Mouse (Mus musculus): ENCODE measurements around the gene Ube2cbp. TPM values are rescaled to one million over a fixed set of nuclear protein-coding genes. Genes with fewer than 3 reads are reported as not detected.

The Ube2cbp gene
- polyA plus RNA-seq, 1 experiment from 2014 or later, result 4.1 TPM

GRCm38 (mm10) chr9:86351491-86351890 is 113.3 kb downstream of the Ube2cbp start:
- Histone ChIP-seq H3K36me3 (ENCODE audit: control insufficient read depth, insufficient read depth) (no peaks in the 10 kb centered on the region), H3K9ac (ENCODE audit: low read length) (no peak overlapping the region), H3K27ac (ENCODE audit: low read length) (no peak overlapping the region), H3K9me3 (replicated peaks; ENCODE audit: control insufficient read depth, low read length) (no peaks in the 10 kb centered on the region; the same call in 1 of the 2 replicates), H3K4me2 (ENCODE audit: low read depth, low read length) (no peak overlapping the region), H3K27me3 (ENCODE audit: control insufficient read depth, insufficient read depth, low read length) (no peaks in the 10 kb centered on the region), H3K4me1 (ENCODE audit: control insufficient read depth, insufficient read depth, low read length) (no peaks in the 10 kb centered on the region), H3K4me3 (ENCODE audit: low read length) (no peak overlapping the region)
- no peak for ATAC-seq (replicated peaks; ENCODE audit: extremely low read depth, insufficient read depth, low FRiP score)
- WGBS, result 75% methylated on average over 3 of the region's 3 CpGs

GRCm38 (mm10) chr9:86336792-86337191 is 128.0 kb downstream of the Ube2cbp start:
- Histone ChIP-seq H3K4me2 (ENCODE audit: low read depth, low read length) (no peak overlapping the region), H3K36me3 (ENCODE audit: control insufficient read depth, insufficient read depth) (no peaks in the 10 kb centered on the region), H3K27ac (ENCODE audit: low read length) (no peak overlapping the region), H3K27me3 (ENCODE audit: control insufficient read depth, insufficient read depth, low read length) (no peaks in the 10 kb centered on the region), H3K4me3 (ENCODE audit: low read length) (no peak overlapping the region), H3K9ac (ENCODE audit: low read length) (no peak overlapping the region), H3K9me3 (replicated peaks; ENCODE audit: control insufficient read depth, low read length) (no peaks in the 10 kb centered on the region), H3K4me1 (ENCODE audit: control insufficient read depth, insufficient read depth, low read length) (no peaks in the 10 kb centered on the region)
- 85% methylated on average over 2 of the region's 2 CpGs for WGBS
- ATAC-seq (replicated peaks; ENCODE audit: extremely low read depth, insufficient read depth, low FRiP score), result no peak

GRCm38 (mm10) chr9:86336361-86336760 is 128.4 kb downstream of the Ube2cbp start:
- no peaks in the 10 kb centered on the region for H3K36me3 ChIP-seq (ENCODE audit: control insufficient read depth, insufficient read depth)
- ATAC-seq (replicated peaks; ENCODE audit: extremely low read depth, insufficient read depth, low FRiP score), result no peak
- no peaks in the 10 kb centered on the region for H3K27me3 ChIP-seq (ENCODE audit: control insufficient read depth, insufficient read depth, low read length)
- H3K9me3 ChIP-seq (replicated peaks; ENCODE audit: control insufficient read depth, low read length), result no peaks in the 10 kb centered on the region
- WGBS, result 57% methylated on average over 3 of the region's 3 CpGs
- H3K4me3 ChIP-seq (ENCODE audit: low read length), result no peak overlapping the region
- H3K4me2 ChIP-seq (ENCODE audit: low read depth, low read length), result no peak overlapping the region
- H3K4me1 ChIP-seq (ENCODE audit: control insufficient read depth, insufficient read depth, low read length), result no peaks in the 10 kb centered on the region
- no peak overlapping the region for H3K27ac ChIP-seq (ENCODE audit: low read length)
- H3K9ac ChIP-seq (ENCODE audit: low read length), result no peak overlapping the region

- H3K9me3 ChIP-seq (replicated peaks; ENCODE audit: control insufficient read depth, low read length), result no peaks in the 10 kb centered on the region
- no peak overlapping the region for H3K9ac ChIP-seq (ENCODE audit: low read length)
- H3K4me1 ChIP-seq (ENCODE audit: control insufficient read depth, insufficient read depth, low read length), result no peaks in the 10 kb centered on the region
- H3K36me3 ChIP-seq (ENCODE audit: control insufficient read depth, insufficient read depth), result no peaks in the 10 kb centered on the region
- H3K27me3 ChIP-seq (ENCODE audit: control insufficient read depth, insufficient read depth, low read length), result no peaks in the 10 kb centered on the region
- no peak overlapping the region for H3K4me2 ChIP-seq (ENCODE audit: low read depth, low read length)
- 64% methylated on average over 4 of the region's 4 CpGs for WGBS
- H3K4me3 ChIP-seq (ENCODE audit: low read length), result no peak overlapping the region
- H3K27ac ChIP-seq (ENCODE audit: low read length), result no peak overlapping the region
- no peak for ATAC-seq (replicated peaks; ENCODE audit: extremely low read depth, insufficient read depth, low FRiP score)
Measured at GRCm38 (mm10) chr9:86335588-86335987, 129.2 kb downstream of the Ube2cbp start.

GRCm38 (mm10) chr9:86334357-86334756 is 130.4 kb downstream of the Ube2cbp start:
- Histone ChIP-seq H3K4me1 (ENCODE audit: control insufficient read depth, insufficient read depth, low read length) (no peaks in the 10 kb centered on the region), H3K36me3 (ENCODE audit: control insufficient read depth, insufficient read depth) (no peaks in the 10 kb centered on the region), H3K4me3 (ENCODE audit: low read length) (no peak overlapping the region), H3K27ac (ENCODE audit: low read length) (no peak overlapping the region), H3K9ac (ENCODE audit: low read length) (no peak overlapping the region), H3K27me3 (ENCODE audit: control insufficient read depth, insufficient read depth, low read length) (no peaks in the 10 kb centered on the region), H3K4me2 (ENCODE audit: low read depth, low read length) (no peak overlapping the region), H3K9me3 (replicated peaks; ENCODE audit: control insufficient read depth, low read length) (no peaks in the 10 kb centered on the region)
- WGBS, result 78% methylated on average over 5 of the region's 5 CpGs
- no peak for ATAC-seq (replicated peaks; ENCODE audit: extremely low read depth, insufficient read depth, low FRiP score)

GRCm38 (mm10) chr9:86330591-86330990 is 134.2 kb downstream of the Ube2cbp start:
- Histone ChIP-seq H3K9ac (ENCODE audit: low read length) (no peak overlapping the region), H3K36me3 (ENCODE audit: control insufficient read depth, insufficient read depth) (no peaks in the 10 kb centered on the region), H3K27ac (ENCODE audit: low read length) (no peak overlapping the region), H3K4me2 (ENCODE audit: low read depth, low read length) (no peak overlapping the region), H3K27me3 (ENCODE audit: control insufficient read depth, insufficient read depth, low read length) (no peaks in the 10 kb centered on the region), H3K4me3 (ENCODE audit: low read length) (no peak overlapping the region), H3K4me1 (ENCODE audit: control insufficient read depth, insufficient read depth, low read length) (no peaks in the 10 kb centered on the region), H3K9me3 (replicated peaks; ENCODE audit: control insufficient read depth, low read length) (no peaks in the 10 kb centered on the region)
- no peak for ATAC-seq (replicated peaks; ENCODE audit: extremely low read depth, insufficient read depth, low FRiP score)
- 78% methylated on average over 3 of the region's 3 CpGs for WGBS

GRCm38 (mm10) chr9:86328270-86328669 is 136.5 kb downstream of the Ube2cbp start:
- no peak overlapping the region for H3K9ac ChIP-seq (ENCODE audit: low read length)
- no peaks in the 10 kb centered on the region for H3K27me3 ChIP-seq (ENCODE audit: control insufficient read depth, insufficient read depth, low read length)
- H3K4me1 ChIP-seq (ENCODE audit: control insufficient read depth, insufficient read depth, low read length), result no peaks in the 10 kb centered on the region; the same call in 1 of the 2 replicates
- no peak overlapping the region for H3K4me2 ChIP-seq (ENCODE audit: low read depth, low read length)
- no peaks in the 10 kb centered on the region for H3K9me3 ChIP-seq (replicated peaks; ENCODE audit: control insufficient read depth, low read length)
- H3K36me3 ChIP-seq (ENCODE audit: control insufficient read depth, insufficient read depth), result no peaks in the 10 kb centered on the region
- ATAC-seq (replicated peaks; ENCODE audit: extremely low read depth, insufficient read depth, low FRiP score), result peak; percentile 73
- no peak overlapping the region for H3K4me3 ChIP-seq (ENCODE audit: low read length)
- no peak overlapping the region for H3K27ac ChIP-seq (ENCODE audit: low read length)
- WGBS, result 43% methylated on average over 4 of the region's 4 CpGs

GRCm38 (mm10) chr9:86327341-86327740 is 137.4 kb downstream of the Ube2cbp start:
- Histone ChIP-seq H3K9me3 (replicated peaks; ENCODE audit: control insufficient read depth, low read length) (no peaks in the 10 kb centered on the region), H3K9ac (ENCODE audit: low read length) (no peak overlapping the region), H3K4me1 (ENCODE audit: control insufficient read depth, insufficient read depth, low read length) (peaks cover 3% of the 10 kb centered on the region; the same call in 1 of the 2 replicates), H3K27me3 (ENCODE audit: control insufficient read depth, insufficient read depth, low read length) (no peaks in the 10 kb centered on the region), H3K4me2 (ENCODE audit: low read depth, low read length) (no peak overlapping the region), H3K4me3 (ENCODE audit: low read length) (no peak overlapping the region), H3K27ac (ENCODE audit: low read length) (no peak overlapping the region), H3K36me3 (ENCODE audit: control insufficient read depth, insufficient read depth) (no peaks in the 10 kb centered on the region)
- WGBS, result 67% methylated on average over 3 of the region's 3 CpGs
- no peak for ATAC-seq (replicated peaks; ENCODE audit: extremely low read depth, insufficient read depth, low FRiP score)

GRCm38 (mm10) chr9:86324772-86325171 is 140.0 kb downstream of the Ube2cbp start:
- no peaks in the 10 kb centered on the region for H3K27me3 ChIP-seq (ENCODE audit: control insufficient read depth, insufficient read depth, low read length)
- no peak overlapping the region for H3K27ac ChIP-seq (ENCODE audit: low read length)
- WGBS, result 67% methylated on average over 1 of the region's 1 CpGs
- H3K4me2 ChIP-seq (ENCODE audit: low read depth, low read length), result no peak overlapping the region
- peaks cover 3% of the 10 kb centered on the region; the same call in 1 of the 2 replicates for H3K4me1 ChIP-seq (ENCODE audit: control insufficient read depth, insufficient read depth, low read length)
- H3K36me3 ChIP-seq (ENCODE audit: control insufficient read depth, insufficient read depth), result no peaks in the 10 kb centered on the region
- no peak overlapping the region for H3K4me3 ChIP-seq (ENCODE audit: low read length)
- ATAC-seq (replicated peaks; ENCODE audit: extremely low read depth, insufficient read depth, low FRiP score), result no peak
- no peak overlapping the region for H3K9ac ChIP-seq (ENCODE audit: low read length)
- no peaks in the 10 kb centered on the region for H3K9me3 ChIP-seq (replicated peaks; ENCODE audit: control insufficient read depth, low read length)

Measured in heart, embryonic 16.5 days (tissue).